Mouse (Mus musculus) liver, embryonic 15.5 days (tissue): ENCODE measurements around the gene Ndufv2. TPM values are rescaled to one million over a fixed set of nuclear protein-coding genes. Genes with fewer than 3 reads are reported as not detected.
A peak's percentile ranks its signal among the peaks of the same experiment; 100 is the strongest.
"Not testable (repeated sequence)": the region's sequence is repeated elsewhere in the genome, so short reads cannot be mapped to it uniquely, and the experiment has no call there.

Source experiments
- ATAC-seq: fragments of 200-750 bp; cut with Nextera tagmentation; 2 replicates; pipeline ENCODE4 v1.8.0; 2017; ENCODE audit warnings: moderate number of reproducible peaks, mild to moderate bottlenecking, moderate library complexity; ENCODE audit not compliant: insufficient read depth
- H3K27ac ChIP-seq: fragments of 300-500 bp; sonication (generic); replicated peaks from 2 replicates; pipeline ENCODE4 v1.5.1; 2015; ENCODE audit warnings: mild to moderate bottlenecking, inconsistent platforms
- H3K27me3 ChIP-seq: fragments of 300-500 bp; sonication (generic); 2 replicates; pipeline ENCODE4 v1.6.1; 2015; ENCODE audit warnings: mild to moderate bottlenecking, inconsistent platforms
- H3K36me3 ChIP-seq: fragments of 300-500 bp; sonication (generic); replicated peaks from 2 replicates; pipeline ENCODE4 v1.6.1; 2015; ENCODE audit warnings: moderate library complexity, mild to moderate bottlenecking, inconsistent platforms
- H3K4me1 ChIP-seq: fragments of 300-500 bp; sonication (generic); replicated peaks from 2 replicates; pipeline ENCODE4 v1.6.1; 2015; ENCODE audit warnings: inconsistent platforms
- H3K4me2 ChIP-seq: fragments of 300-500 bp; sonication (generic); 2 replicates; pipeline ENCODE4 v1.6.1; 2015; ENCODE audit warnings: moderate library complexity, mild to moderate bottlenecking, inconsistent platforms
- H3K4me3 ChIP-seq: fragments of 300-500 bp; sonication (generic); replicated peaks from 2 replicates; pipeline ENCODE4 v1.5.1; 2015; ENCODE audit warnings: mild to moderate bottlenecking, inconsistent platforms
- H3K9ac ChIP-seq: fragments of 300-500 bp; sonication (generic); 2 replicates; pipeline ENCODE4 v1.6.1; 2015; ENCODE audit warnings: moderate library complexity, mild to moderate bottlenecking, inconsistent platforms
- H3K9me3 ChIP-seq: fragments of 300-500 bp; sonication (generic); replicated peaks from 2 replicates; pipeline ENCODE4 v1.6.1; 2016; ENCODE audit warnings: inconsistent platforms
- WGBS: fragments of 180-500 bp; shearing (Covaris S2); methylation state at CpG from one replicate; pipeline ENCODE4 v1.1.7; 2015; ENCODE audit warnings: mixed read lengths; ENCODE audit not compliant: insufficient replicate concordance; 5-methylcytosine and 5-hydroxymethylcytosine counted together
- polyA plus RNA-seq: library from polyadenylated mRNA; unstranded; fragments of >200 nt; fragmentation: Nextera tagmentation; extraction: Ambion mirVana; gene quantifications from 2 replicates; pipeline ENCODE4 v1.2.1, GENCODE M21; 2015

Gene Ndufv2
- polyA plus RNA-seq, 1 experiment from 2014 or later = 198 TPM

- H3K4me2 ChIP-seq = no peak overlapping the region
- H3K9ac ChIP-seq = no peak overlapping the region
- no peak for ATAC-seq
- no peaks in the 10 kb centered on the region for H3K4me1 ChIP-seq
- H3K27me3 ChIP-seq = no peaks in the 10 kb centered on the region
- H3K9me3 ChIP-seq = no peaks in the 10 kb centered on the region
- H3K36me3 ChIP-seq = peaks cover 63% of the 10 kb centered on the region
- H3K27ac ChIP-seq = no peak overlapping the region
- WGBS = 54% methylated on average over 1 of the region's 1 CpGs
- no peak overlapping the region for H3K4me3 ChIP-seq
Observed at GRCm38 (mm10) chr17:66084486-66084885, 16.9 kb downstream of the Ndufv2 start.

- Histone ChIP-seq H3K4me1 (peaks cover 27% of the 10 kb centered on the region), H3K27ac (peak overlapping the region; percentile 99), H3K4me2 (peak overlapping the region; percentile 98), H3K4me3 (peak overlapping the region; percentile 97), H3K9me3 (no peaks in the 10 kb centered on the region), H3K36me3 (peaks cover 24% of the 10 kb centered on the region), H3K9ac (peak overlapping the region; percentile 74), H3K27me3 (no peaks in the 10 kb centered on the region)
- ATAC-seq = peak; percentile 33
- under 1% methylated on average over 23 of the region's 23 CpGs for WGBS
Observed at GRCm38 (mm10) chr17:66077437-66077850, 23.9 kb downstream of the Ndufv2 start.

- WGBS = 2% methylated on average over 53 of the region's 53 CpGs
- H3K9ac ChIP-seq = peak within 1 kb of the TSS; percentile 80
- peak; percentile 95 for ATAC-seq
- H3K4me3 ChIP-seq = peak within 1 kb of the TSS; percentile 97
- H3K27me3 ChIP-seq = no peaks in the 10 kb centered on the region
- H3K4me2 ChIP-seq = peak within 1 kb of the TSS; percentile 98
- H3K9me3 ChIP-seq = no peaks in the 10 kb centered on the region
- peaks cover 28% of the 10 kb centered on the region for H3K4me1 ChIP-seq
- peaks cover 24% of the 10 kb centered on the region for H3K36me3 ChIP-seq
- peak within 1 kb of the TSS; percentile 99 for H3K27ac ChIP-seq
Observed at GRCm38 (mm10) chr17:66076934-66077333, 24.4 kb downstream of the Ndufv2 start, which contains the start of gene Ankrd12. TSS of gene Ankrd12 (minus strand) at chr17:66077089.

GRCm38 (mm10) chr17:66076174-66076927 is 25.0 kb downstream of the Ndufv2 start:
- H3K9ac ChIP-seq = peak overlapping the region; percentile 80
- H3K9me3 ChIP-seq = no peaks in the 10 kb centered on the region
- H3K27ac ChIP-seq = peak overlapping the region; percentile 99
- peak overlapping the region; percentile 97 for H3K4me3 ChIP-seq
- under 1% methylated on average over 83 of the region's 95 CpGs for WGBS
- H3K27me3 ChIP-seq = no peaks in the 10 kb centered on the region
- peaks cover 32% of the 10 kb centered on the region for H3K4me1 ChIP-seq
- peaks cover 18% of the 10 kb centered on the region for H3K36me3 ChIP-seq
- peak overlapping the region; percentile 98 for H3K4me2 ChIP-seq
- ATAC-seq = peak; percentile 81

- Histone ChIP-seq H3K36me3 (peaks cover 13% of the 10 kb centered on the region), H3K9me3 (no peaks in the 10 kb centered on the region), H3K4me1 (peaks cover 32% of the 10 kb centered on the region), H3K27ac (peak overlapping the region; percentile 99), H3K4me2 (peak overlapping the region; percentile 98), H3K9ac (peak overlapping the region; percentile 80), H3K4me3 (peak overlapping the region; percentile 97), H3K27me3 (no peaks in the 10 kb centered on the region)
- ATAC-seq = no peak
- WGBS = 6% methylated on average over 12 of the region's 12 CpGs
Observed at GRCm38 (mm10) chr17:66075827-66076173, 25.6 kb downstream of the Ndufv2 start.

GRCm38 (mm10) chr17:66073971-66074370 is 27.4 kb downstream of the Ndufv2 start:
- no peak for ATAC-seq
- 71% methylated on average over 7 of the region's 7 CpGs for WGBS
- peaks cover 32% of the 10 kb centered on the region for H3K4me1 ChIP-seq

GRCm38 (mm10) chr17:66069036-66069435 is 32.3 kb downstream of the Ndufv2 start:
- H3K27me3 ChIP-seq, H3K27ac ChIP-seq, H3K9me3 ChIP-seq, H3K4me2 ChIP-seq, H3K9ac ChIP-seq, H3K4me1 ChIP-seq, H3K36me3 ChIP-seq, H3K4me3 ChIP-seq, ATAC-seq: not testable (repeated sequence)
- 78% methylated on average over 2 of the region's 2 CpGs for WGBS

More at GRCm38 (mm10) chr17:66073971-66074370, 27.4 kb downstream of the Ndufv2 start:
- H3K9ac ChIP-seq = no peak overlapping the region
- no peaks in the 10 kb centered on the region for H3K27me3 ChIP-seq
- no peak overlapping the region for H3K27ac ChIP-seq
- H3K4me2 ChIP-seq = no peak overlapping the region
- H3K9me3 ChIP-seq = no peaks in the 10 kb centered on the region
- H3K4me3 ChIP-seq = no peak overlapping the region
- no peaks in the 10 kb centered on the region for H3K36me3 ChIP-seq

GRCm38 (mm10) chr17:66065115-66065514 is 36.2 kb downstream of the Ndufv2 start:
- ATAC-seq = no peak
- H3K4me3 ChIP-seq = no peak overlapping the region
- H3K4me1 ChIP-seq = no peaks in the 10 kb centered on the region; the same call in 1 of the 2 replicates
- H3K4me2 ChIP-seq = no peak overlapping the region
- H3K27me3 ChIP-seq = no peaks in the 10 kb centered on the region
- H3K9ac ChIP-seq = no peak overlapping the region
- no peak overlapping the region for H3K27ac ChIP-seq
- no peaks in the 10 kb centered on the region for H3K36me3 ChIP-seq
- WGBS = 70% methylated on average over 4 of the region's 4 CpGs
- no peaks in the 10 kb centered on the region for H3K9me3 ChIP-seq

- no peak overlapping the region for H3K9ac ChIP-seq
- H3K4me3 ChIP-seq = no peak overlapping the region
- ATAC-seq = no peak
- no peaks in the 10 kb centered on the region for H3K4me1 ChIP-seq
- 65% methylated on average over 8 of the region's 8 CpGs for WGBS
- no peaks in the 10 kb centered on the region for H3K9me3 ChIP-seq
- H3K27me3 ChIP-seq = no peaks in the 10 kb centered on the region
- no peak overlapping the region for H3K27ac ChIP-seq
- no peak overlapping the region for H3K4me2 ChIP-seq
- H3K36me3 ChIP-seq = no peaks in the 10 kb centered on the region
Observed at GRCm38 (mm10) chr17:66061241-66061938, 40.0 kb downstream of the Ndufv2 start.

- Histone ChIP-seq H3K27ac (no peak overlapping the region), H3K9me3 (no peaks in the 10 kb centered on the region), H3K36me3 (no peaks in the 10 kb centered on the region), H3K9ac (no peak overlapping the region), H3K27me3 (no peaks in the 10 kb centered on the region), H3K4me3 (no peak overlapping the region), H3K4me1 (no peaks in the 10 kb centered on the region; the same call in 1 of the 2 replicates), H3K4me2 (no peak overlapping the region)
- no peak for ATAC-seq
- WGBS = 77% methylated on average over 4 of the region's 4 CpGs
Observed at GRCm38 (mm10) chr17:66058160-66058559, 43.2 kb downstream of the Ndufv2 start.

GRCm38 (mm10) chr17:66057145-66057544 is 44.2 kb downstream of the Ndufv2 start:
- ATAC-seq = no peak
- 75% methylated on average over 2 of the region's 2 CpGs for WGBS
- Histone ChIP-seq H3K4me3 (no peak overlapping the region), H3K36me3 (0 out of 2 replicates have a peak, but pooled peaks cover 3% of the 10 kb centered on the region), H3K9ac (no peak overlapping the region), H3K27me3 (no peaks in the 10 kb centered on the region), H3K9me3 (no peaks in the 10 kb centered on the region), H3K27ac (no peak overlapping the region), H3K4me2 (no peak overlapping the region), H3K4me1 (no peaks in the 10 kb centered on the region; the same call in 1 of the 2 replicates)
